Mouse (Mus musculus): Measurements from ENCODE around the gene Gm14085.

DNA sequence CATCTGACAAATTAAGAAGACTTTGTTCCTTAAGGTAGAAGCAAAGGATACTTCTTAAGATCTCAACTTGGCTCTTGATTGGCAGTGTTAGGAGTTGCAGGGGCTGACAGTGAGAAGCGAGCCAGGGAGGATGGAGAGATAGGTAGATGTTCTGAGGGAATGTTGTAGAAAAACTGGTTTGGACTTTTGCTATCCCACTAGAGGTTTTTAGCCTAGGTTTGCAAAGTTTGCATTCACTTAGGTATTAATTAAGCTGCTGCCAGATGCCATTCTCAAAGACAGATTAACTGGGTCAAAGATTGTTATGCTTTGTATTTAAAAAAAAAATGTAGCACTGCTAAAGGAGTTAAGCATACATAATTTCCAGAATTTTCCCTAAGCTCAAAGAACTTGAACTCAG is 92.6 kb downstream of the Gm14085 start:
- TF ChIP-seq POLR2A (IDR thresholded peaks at IDR 0.05; ENCODE audit: extremely low read depth, insufficient read depth, low read length): no peak
- TF ChIP-seq CTCF (IDR thresholded peaks at IDR 0.05; ENCODE audit: low read depth, low read length): no peak

All from liver, adult 2 months (tissue).